Mouse (Mus musculus) hematopoietic stem cell, adult 5-6 weeks (primary cell): ENCODE data around the gene Gm3239. TPM values are rescaled to one million over a fixed set of nuclear protein-coding genes. Genes with fewer than 3 reads are reported as not detected.
"Not testable (repeated sequence)": the region's sequence is repeated elsewhere in the genome, so short reads cannot be mapped to it uniquely, and the experiment has no call there.

ENCODE experiments used
- ATAC-seq, 2 experiments: fragments of 125-278 bp in 1 of 2; replicated peaks in 1 of 2; 2 replicates each; pipeline ENCODE4 v1.8.0; 2016 to 2017; ENCODE audit warnings: inconsistent platforms in 2 of 2, mild to moderate bottlenecking in 2 of 2, moderate number of reproducible peaks in 2 of 2, low read depth in 1 of 2, moderate TSS enrichment in 1 of 2; ENCODE audit not compliant: low FRiP score in 2 of 2, poor library complexity in 2 of 2, severe bottlenecking in 2 of 2, insufficient read depth in 1 of 2, low TSS enrichment in 1 of 2
- total RNA-seq: library from RNA; stranded (forward); fragments of 172-1452, 232-1000 nt; gene quantifications from 2 replicates; pipeline ENCODE4 v1.2.3, GENCODE M21; 2017

Gm3239 gene
- not detected in 2 replicates for total RNA-seq

- ATAC-seq = not testable (repeated sequence)
These were observed at the start of gene Gm3239 for GRCm38 (mm10) chr14:4663892-4664291. Gene Gm3239 (plus strand): TSS chr14:4664192.

DNA sequence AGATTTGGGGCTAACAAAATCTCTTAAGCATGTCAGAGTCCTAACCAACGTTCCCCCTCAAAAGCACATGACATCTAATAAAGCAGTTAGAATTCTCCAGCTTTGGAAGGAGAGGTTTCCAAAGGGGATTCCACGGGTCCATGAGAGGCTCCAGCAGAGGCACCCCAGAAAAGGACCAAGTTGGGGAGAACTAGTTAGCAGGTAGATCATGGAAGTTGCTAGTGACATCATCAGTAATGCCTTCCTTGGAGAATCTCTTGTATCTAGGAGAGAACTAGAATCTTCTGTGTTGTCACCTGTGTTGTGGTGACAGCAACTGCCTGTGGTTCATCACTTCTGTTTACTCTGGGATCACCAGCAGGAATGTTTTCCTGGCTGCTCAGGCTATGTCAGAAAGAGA, 31.9 kb upstream of the Gm3239 start, which contains the start of gene Gm8159:
Gm8159 (plus strand) TSS at position 301 of the 400 bp plus-strand sequence.
- not testable (repeated sequence) for ATAC-seq

GRCm38 (mm10) chr14:4649309-4649708, 14.7 kb upstream of the Gm3239 start:
- ATAC-seq = not testable (repeated sequence)

- ATAC-seq = not testable (repeated sequence)
These were observed 13.7 kb upstream of the Gm3239 start for GRCm38 (mm10) chr14:4650324-4650723.

GRCm38 (mm10) chr14:4708938-4709337, 44.9 kb downstream of the Gm3239 start, which contains the start of gene Gm7876:
Gene Gm7876 (plus strand): TSS chr14:4709238.
- ATAC-seq = not testable (repeated sequence)

Other genes starting within 250 kb of the Gm3239 start
- gene Gm3164, start 248.7 kb upstream of the Gm3239 start, total RNA-seq = not detected in 2 replicates
- not detected in 2 replicates for gene Gm3173, start 233.2 kb upstream of the Gm3239 start, total RNA-seq
- not detected in 2 replicates for gene Gm3182, start 182.4 kb upstream of the Gm3239 start, total RNA-seq
- not detected in 2 replicates for gene Gm3047, start 108.8 kb upstream of the Gm3239 start, total RNA-seq
- gene Gm8159, start 31.8 kb upstream of the Gm3239 start, total RNA-seq = not detected in 2 replicates
- gene Gm7876, start 45.0 kb downstream of the Gm3239 start, total RNA-seq = not detected in 2 replicates
- not detected in 2 replicates for gene Gm3252, start 62.6 kb downstream of the Gm3239 start, total RNA-seq
- gene Gm9602, start 112.1 kb downstream of the Gm3239 start, total RNA-seq = not detected in 2 replicates
- gene Gm3269, start 173.9 kb downstream of the Gm3239 start, total RNA-seq = not detected in 2 replicates
- gene Gm3264, start 191.4 kb downstream of the Gm3239 start, total RNA-seq = not detected in 2 replicates
- gene Gm3278, start 228.2 kb downstream of the Gm3239 start, total RNA-seq = not detected in 2 replicates